Mouse (Mus musculus) forebrain, embryonic 11.5 days (tissue): ENCODE data around the gene Il12rb2. TPM values are rescaled to one million over a fixed set of nuclear protein-coding genes. Genes with fewer than 3 reads are reported as not detected.

ENCODE experiments used
- ATAC-seq: fragments of 200-750 bp; cut with Nextera tagmentation; replicated peaks from 2 replicates; pipeline ENCODE4 v1.8.0; 2017; ENCODE audit warnings: moderate TSS enrichment; ENCODE audit not compliant: low FRiP score
- DNase-seq: peaks from one replicate; pipeline ENCODE4 v3.0.0-alpha.2; 2017; ENCODE audit warnings: low spot score
- H3K27ac ChIP-seq: fragments of 300-500 bp; sonication (generic); 2 replicates; pipeline ENCODE4 v1.5.1; 2014; ENCODE audit warnings: low read depth, low read length
- H3K27me3 ChIP-seq: fragments of 300-500 bp; sonication (generic); 2 replicates; pipeline ENCODE4 v1.6.1; 2014; ENCODE audit warnings: mild to moderate bottlenecking, low read length, mixed read lengths; ENCODE audit not compliant: control insufficient read depth, insufficient read depth
- H3K36me3 ChIP-seq: fragments of 300-500 bp; sonication (generic); 2 replicates; pipeline ENCODE4 v1.6.1; 2014; ENCODE audit warnings: mild to moderate bottlenecking, low read length, moderate library complexity, mixed read lengths; ENCODE audit not compliant: control insufficient read depth, insufficient read depth
- H3K4me1 ChIP-seq: fragments of 300-500 bp; sonication (generic); replicated peaks from 2 replicates; pipeline ENCODE4 v1.6.1; 2014; ENCODE audit warnings: low read length, mixed read lengths; ENCODE audit not compliant: control insufficient read depth, insufficient read depth
- H3K4me2 ChIP-seq: fragments of 300-500 bp; sonication (generic); 2 replicates; pipeline ENCODE4 v1.6.1; 2014; ENCODE audit warnings: low read depth, mild to moderate bottlenecking, low read length, moderate library complexity, mixed read lengths; ENCODE audit not compliant: severe bottlenecking
- H3K4me3 ChIP-seq: fragments of 300-500 bp; sonication (generic); 2 replicates; pipeline ENCODE4 v1.5.1; 2014; ENCODE audit warnings: low read depth, low read length
- H3K9ac ChIP-seq: fragments of 300-500 bp; sonication (generic); 2 replicates; pipeline ENCODE4 v1.6.1; 2014; ENCODE audit warnings: low read length
- H3K9me3 ChIP-seq: fragments of 300-500 bp; sonication (generic); 2 replicates; pipeline ENCODE4 v1.6.1; 2016; ENCODE audit warnings: low read length, mixed read lengths; ENCODE audit not compliant: control insufficient read depth
- WGBS: fragments of 180-500 bp; shearing (Covaris S2); extraction: QIAGEN DNeasy Blood & Tissue Kit; methylation state at CpG from one replicate; pipeline ENCODE4 v1.1.7; 2014; 5-methylcytosine and 5-hydroxymethylcytosine counted together
- polyA plus RNA-seq: library from polyadenylated mRNA; unstranded; fragments of >200 nt; fragmentation: Nextera tagmentation; extraction: Ambion mirVana; gene quantifications from 2 replicates; pipeline ENCODE4 v1.2.1, GENCODE M21; 2014

The Il12rb2 gene
- 0.33 TPM in 1 of 2 replicates, not detected in the other for polyA plus RNA-seq

DNA sequence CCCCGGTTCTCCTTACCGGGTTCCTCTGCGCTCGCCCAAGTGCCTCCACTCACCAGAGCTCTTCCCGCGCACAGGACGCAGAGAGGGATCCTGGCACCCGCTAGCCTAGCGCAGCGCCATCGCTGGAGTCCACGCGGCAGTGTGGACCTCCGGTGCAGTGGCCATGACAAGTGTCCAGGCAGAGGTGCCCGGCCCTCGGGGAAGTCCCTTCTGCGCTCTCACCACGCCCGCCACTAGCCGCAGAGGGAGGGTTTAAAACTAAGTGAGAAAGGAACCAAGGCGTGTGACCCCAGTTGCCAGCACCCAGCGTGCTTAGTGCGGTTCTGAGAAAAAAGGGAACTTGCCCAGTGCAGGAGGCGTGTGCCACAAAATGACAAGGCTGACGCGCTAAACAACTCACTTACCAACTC lies at the start of gene Il12rb2:
Gene Il12rb2 (minus strand): TSS at position 207 of the 410 bp plus-strand sequence.
- H3K27me3 ChIP-seq = peaks cover 6% of the 10 kb centered on the region; the same call in 1 of the 2 replicates
- H3K4me3 ChIP-seq = peak within 1 kb of the TSS; percentile 22
- ATAC-seq (0 out of 2 replicates have a peak, but pooled peaks have one; percentile 30), DNase-seq (peak; percentile 53)
- H3K4me2 ChIP-seq = peak within 1 kb of the TSS; percentile 50
- 2% methylated on average over 26 of the region's 26 CpGs for WGBS
- H3K4me1 ChIP-seq = no peaks in the 10 kb centered on the region; the same call in 1 of the 2 replicates
- no peak within 1 kb of the TSS for H3K9ac ChIP-seq
- no peaks in the 10 kb centered on the region for H3K9me3 ChIP-seq
- H3K27ac ChIP-seq = no peak within 1 kb of the TSS
- no peaks in the 10 kb centered on the region for H3K36me3 ChIP-seq

DNA sequence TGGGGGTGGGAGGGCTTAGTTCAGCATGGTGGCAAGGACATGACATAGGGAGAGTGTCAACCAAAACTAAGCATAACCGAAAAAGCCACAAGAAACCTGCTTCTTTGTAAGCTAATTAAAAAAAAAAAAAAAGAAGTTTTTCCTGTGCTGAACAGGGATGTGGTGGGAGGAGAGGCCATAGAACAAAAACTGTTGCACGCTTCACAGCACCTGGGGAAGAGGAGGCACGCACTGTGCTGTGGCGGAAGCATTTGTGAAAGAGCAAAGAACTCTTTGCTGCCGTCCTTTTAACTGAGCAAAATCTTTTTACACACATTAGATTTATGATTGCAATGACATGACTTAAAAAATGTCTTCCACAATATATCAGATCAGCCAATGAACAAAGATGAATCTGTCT lies 45.8 kb upstream of the Il12rb2 start:
- WGBS = 68% methylated on average over 5 of the region's 5 CpGs
- Histone ChIP-seq H3K27ac (no peak overlapping the region), H3K4me2 (no peak overlapping the region), H3K9me3 (no peaks in the 10 kb centered on the region), H3K4me1 (no peaks in the 10 kb centered on the region), H3K4me3 (no peak overlapping the region), H3K27me3 (no peaks in the 10 kb centered on the region), H3K9ac (no peak overlapping the region), H3K36me3 (no peaks in the 10 kb centered on the region)
- no peak for DNase-seq
- ATAC-seq = no peak

DNA sequence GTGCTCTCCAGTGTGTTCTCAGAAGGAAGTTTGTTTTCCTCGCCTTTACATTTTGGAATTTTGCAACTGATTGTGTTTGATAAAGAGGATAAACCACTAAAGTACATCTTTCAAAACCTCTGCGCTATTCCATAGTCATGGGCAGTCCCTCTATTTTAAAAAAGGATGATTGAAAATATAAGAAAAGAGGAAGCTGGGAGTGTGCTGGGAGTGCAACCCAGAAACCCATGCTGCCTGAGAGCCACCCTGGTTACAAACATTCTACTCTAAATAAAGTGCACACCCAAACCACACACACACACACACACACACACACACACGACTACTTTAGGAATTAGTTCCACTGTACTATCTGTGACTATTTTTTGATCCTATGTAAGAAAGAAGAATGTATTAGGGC lies 40.6 kb upstream of the Il12rb2 start:
- Histone ChIP-seq H3K27me3 (no peaks in the 10 kb centered on the region), H3K9me3 (no peaks in the 10 kb centered on the region), H3K4me2 (no peak overlapping the region), H3K4me3 (no peak overlapping the region), H3K4me1 (no peaks in the 10 kb centered on the region), H3K36me3 (no peaks in the 10 kb centered on the region), H3K27ac (no peak overlapping the region), H3K9ac (no peak overlapping the region)
- DNase-seq (no peak), ATAC-seq (no peak)
- 89% methylated on average over 3 of the region's 3 CpGs for WGBS

DNA sequence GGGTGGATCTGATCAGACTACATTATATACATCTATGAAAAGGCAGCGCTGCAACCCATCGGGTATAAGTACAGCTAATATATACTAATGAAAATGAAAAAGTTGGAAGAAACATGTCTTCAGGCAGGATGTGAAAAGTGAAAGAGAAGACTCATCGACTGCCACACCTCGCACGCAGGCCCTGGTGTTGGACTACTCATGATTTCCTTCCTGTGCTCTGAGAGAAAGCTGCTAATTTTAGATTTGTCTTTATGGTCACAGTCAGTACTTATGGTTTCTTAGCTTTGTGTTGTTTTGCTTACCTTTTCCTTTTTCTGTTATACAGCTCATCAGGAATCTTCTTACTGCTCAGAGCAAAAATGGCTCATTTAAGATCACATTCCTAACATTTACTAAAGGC lies 39.3 kb upstream of the Il12rb2 start:
- H3K9me3 ChIP-seq = no peaks in the 10 kb centered on the region
- WGBS = 93% methylated on average over 5 of the region's 5 CpGs
- no peak overlapping the region for H3K4me3 ChIP-seq
- H3K27me3 ChIP-seq = no peaks in the 10 kb centered on the region
- H3K4me2 ChIP-seq = no peak overlapping the region
- H3K9ac ChIP-seq = no peak overlapping the region
- no peak for DNase-seq
- H3K36me3 ChIP-seq = no peaks in the 10 kb centered on the region
- no peaks in the 10 kb centered on the region for H3K4me1 ChIP-seq
- no peak overlapping the region for H3K27ac ChIP-seq
- ATAC-seq = no peak

DNA sequence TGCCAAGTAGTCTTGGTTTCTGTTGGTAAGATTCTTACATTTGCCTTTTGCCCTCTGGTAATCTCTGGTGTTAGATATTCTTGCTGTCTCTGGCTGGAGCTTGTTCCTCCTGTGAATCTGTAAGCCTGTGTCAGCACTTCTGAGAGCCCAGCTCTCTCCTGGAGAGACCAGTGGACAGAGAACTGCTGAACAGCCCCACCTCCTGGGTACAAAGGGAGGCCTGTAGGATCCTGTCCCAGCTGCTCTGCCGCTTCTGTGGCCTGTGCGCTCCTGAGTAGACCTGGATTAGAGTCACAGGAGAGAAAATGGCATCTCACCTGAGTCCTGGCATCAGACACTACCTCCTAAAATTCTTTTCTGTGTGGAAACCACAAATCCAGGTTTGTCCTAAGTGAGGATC lies 37.4 kb upstream of the Il12rb2 start:
- DNase-seq = no peak
- H3K9ac ChIP-seq = no peak overlapping the region
- no peaks in the 10 kb centered on the region for H3K36me3 ChIP-seq
- no peaks in the 10 kb centered on the region for H3K27me3 ChIP-seq
- H3K4me2 ChIP-seq = no peak overlapping the region
- H3K27ac ChIP-seq = no peak overlapping the region
- no peaks in the 10 kb centered on the region for H3K4me1 ChIP-seq
- 77% methylated on average over 2 of the region's 2 CpGs for WGBS
- H3K4me3 ChIP-seq = no peak overlapping the region
- ATAC-seq = no peak
- no peaks in the 10 kb centered on the region for H3K9me3 ChIP-seq

DNA sequence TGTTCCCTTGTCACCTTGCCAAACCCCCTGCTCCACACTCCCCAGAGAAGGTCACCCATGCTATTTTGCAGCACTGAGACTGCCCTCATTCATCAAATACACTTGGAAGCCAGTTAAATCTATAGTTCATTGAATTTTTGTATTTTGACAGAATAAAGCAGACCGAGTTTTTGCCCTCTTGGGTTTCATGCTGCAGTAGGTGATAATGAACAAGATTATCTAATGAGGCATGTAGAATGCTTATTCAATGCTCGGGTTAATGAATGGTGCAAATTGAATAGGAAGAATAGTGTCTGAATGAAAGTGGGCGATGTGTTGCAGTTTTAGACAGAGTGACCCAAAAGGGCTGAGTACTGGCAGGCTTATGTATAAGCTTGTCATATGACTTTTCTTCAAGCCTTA lies 29.3 kb upstream of the Il12rb2 start:
- Histone ChIP-seq H3K36me3 (no peaks in the 10 kb centered on the region), H3K9ac (no peak overlapping the region), H3K27me3 (no peaks in the 10 kb centered on the region), H3K4me2 (no peak overlapping the region), H3K4me1 (no peaks in the 10 kb centered on the region), H3K27ac (no peak overlapping the region), H3K4me3 (no peak overlapping the region), H3K9me3 (no peaks in the 10 kb centered on the region)
- ATAC-seq = peak; percentile 53; the same call in 1 of the 2 replicates
- DNase-seq = no peak
- 28% methylated on average over 3 of the region's 3 CpGs for WGBS

DNA sequence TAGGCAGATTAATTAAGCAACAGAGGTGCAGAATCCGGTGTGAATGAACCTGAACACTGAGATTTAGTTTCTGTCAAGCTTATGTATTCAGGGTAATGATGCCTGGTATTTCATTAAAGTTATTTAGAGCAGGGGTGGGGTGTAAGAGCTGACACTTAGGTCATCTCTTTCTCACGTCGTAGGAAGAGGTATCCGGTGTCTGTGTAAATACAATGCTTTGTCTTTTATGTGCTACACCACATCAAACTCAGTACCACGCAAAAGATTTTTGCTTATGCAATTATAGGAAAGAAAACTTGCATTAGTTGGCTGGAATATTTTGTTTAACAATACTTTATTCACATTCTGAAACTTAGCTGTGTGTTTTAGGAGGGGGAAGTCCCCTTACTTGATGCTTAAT lies 23.6 kb upstream of the Il12rb2 start:
- Histone ChIP-seq H3K4me2 (no peak overlapping the region), H3K9ac (no peak overlapping the region), H3K4me3 (no peak overlapping the region), H3K27me3 (no peaks in the 10 kb centered on the region), H3K36me3 (no peaks in the 10 kb centered on the region), H3K27ac (no peak overlapping the region), H3K9me3 (no peaks in the 10 kb centered on the region), H3K4me1 (no peaks in the 10 kb centered on the region)
- no peak for DNase-seq
- 82% methylated on average over 5 of the region's 5 CpGs for WGBS
- ATAC-seq = no peak

DNA sequence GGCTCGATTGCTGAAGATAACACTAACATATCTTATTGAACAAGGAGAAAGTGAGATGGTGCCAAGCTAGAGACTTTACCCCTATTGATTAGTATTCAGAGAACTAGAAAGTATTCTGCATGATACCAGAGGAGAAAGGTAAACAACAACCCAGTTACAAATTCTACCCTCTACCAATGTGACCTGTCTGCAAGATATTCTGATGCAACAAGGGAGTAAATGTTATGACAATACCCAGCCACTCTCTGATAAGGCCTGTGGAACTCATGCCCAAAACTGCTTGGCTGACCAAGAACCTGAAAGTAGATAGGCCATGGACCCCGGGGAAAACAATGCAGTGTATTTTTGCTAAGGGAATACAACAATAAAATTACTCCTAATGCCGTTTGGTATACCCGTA lies 10.2 kb downstream of the Il12rb2 start:
- Histone ChIP-seq H3K36me3 (no peaks in the 10 kb centered on the region), H3K9ac (no peak overlapping the region), H3K4me3 (no peak overlapping the region), H3K9me3 (no peaks in the 10 kb centered on the region), H3K27me3 (no peaks in the 10 kb centered on the region), H3K4me2 (no peak overlapping the region), H3K4me1 (no peaks in the 10 kb centered on the region), H3K27ac (no peak overlapping the region)
- no peak for DNase-seq
- WGBS = 91% methylated on average over 4 of the region's 4 CpGs
- ATAC-seq = no peak

DNA sequence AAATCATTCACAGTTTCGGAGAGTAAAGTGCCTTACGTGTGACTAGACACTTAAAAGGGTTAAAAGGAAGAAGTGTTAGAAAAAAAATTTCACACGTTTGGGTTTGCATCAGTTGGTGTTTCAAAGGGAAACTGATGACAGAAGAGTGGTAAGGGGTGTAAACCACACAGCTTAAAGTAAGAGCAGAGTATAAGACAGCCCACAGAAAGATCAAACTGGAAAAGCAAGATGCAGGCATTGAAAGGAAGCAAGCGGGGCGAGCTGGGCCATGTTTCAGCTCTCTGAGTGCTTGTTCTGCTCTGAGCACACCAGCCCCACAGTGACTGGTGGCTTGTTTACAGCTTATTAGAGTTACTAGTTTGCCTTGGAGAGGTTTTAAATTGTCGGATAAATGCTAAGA lies 27.9 kb downstream of the Il12rb2 start:
- H3K4me2 ChIP-seq = no peak overlapping the region
- DNase-seq = no peak
- no peaks in the 10 kb centered on the region for H3K9me3 ChIP-seq
- H3K27ac ChIP-seq = no peak overlapping the region
- H3K9ac ChIP-seq = no peak overlapping the region
- H3K27me3 ChIP-seq = no peaks in the 10 kb centered on the region
- WGBS = 79% methylated on average over 6 of the region's 6 CpGs
- H3K4me1 ChIP-seq = no peaks in the 10 kb centered on the region
- H3K4me3 ChIP-seq = no peak overlapping the region
- ATAC-seq = no peak
- no peaks in the 10 kb centered on the region for H3K36me3 ChIP-seq
